Mouse (Mus musculus): ENCODE measurements around the gene Zkscan1. TPM values are rescaled to one million over a fixed set of nuclear protein-coding genes. Genes with fewer than 3 reads are reported as not detected.
"Not testable (repeated sequence)": the region's sequence is repeated elsewhere in the genome, so short reads cannot be mapped to it uniquely, and the experiment has no call there.

The Zkscan1 gene
- 32.5 and 39.4 TPM in 2 replicates for polyA plus RNA-seq (2014; fragmentation: Nextera tagmentation; extraction: Ambion mirVana)

DNA sequence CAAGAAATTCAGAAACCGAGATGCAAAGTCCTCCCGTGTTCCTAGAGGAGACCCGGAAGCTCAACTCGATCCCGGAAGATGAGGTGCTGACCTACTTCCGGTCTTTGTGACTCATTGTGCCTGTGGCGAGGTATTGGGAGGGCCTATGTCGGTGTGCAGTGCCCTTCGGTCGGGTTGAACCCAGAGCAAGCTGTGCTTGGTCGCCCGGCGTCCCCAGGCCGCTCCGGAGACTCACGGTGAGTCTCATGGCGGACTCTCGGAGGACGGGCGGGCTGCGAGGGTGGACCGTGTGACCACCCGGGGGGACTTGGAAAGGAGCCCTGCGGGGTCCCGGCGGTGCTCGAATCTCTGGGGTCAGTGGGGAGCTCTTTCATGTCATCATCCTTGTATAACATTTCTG lies at the start of gene Zkscan1:
Zkscan1 (plus strand) TSS at position 89 of the 400 bp plus-strand sequence.
- H3K4me3 ChIP-seq (ENCODE audit: low read depth, low read length) = peak within 1 kb of the TSS; percentile 80
- under 1% methylated on average over 27 of the region's 27 CpGs for WGBS
- H3K27me3 ChIP-seq (ENCODE audit: control insufficient read depth, insufficient read depth, low read length) = no peaks in the 10 kb centered on the region
- H3K4me2 ChIP-seq (replicated peaks; ENCODE audit: low read depth, low read length) = peak within 1 kb of the TSS; percentile 58
- peak within 1 kb of the TSS; percentile 94 for H3K9ac ChIP-seq (ENCODE audit: low read depth, low read length)
- H3K27ac ChIP-seq (ENCODE audit: low read depth, low read length) = peak within 1 kb of the TSS; percentile 70; the same call in 1 of the 2 replicates
- no peaks in the 10 kb centered on the region for H3K9me3 ChIP-seq (ENCODE audit: control insufficient read depth, low read length)
- H3K36me3 ChIP-seq (ENCODE audit: control insufficient read depth, insufficient read depth, low read length) = no peaks in the 10 kb centered on the region
- ATAC-seq (ENCODE audit: low FRiP score) (peak; percentile 93), DNase-seq (ENCODE audit: low spot score) (peak; percentile 92)
- no peaks in the 10 kb centered on the region for H3K4me1 ChIP-seq (replicated peaks; ENCODE audit: control insufficient read depth, insufficient read depth, low read length)

DNA sequence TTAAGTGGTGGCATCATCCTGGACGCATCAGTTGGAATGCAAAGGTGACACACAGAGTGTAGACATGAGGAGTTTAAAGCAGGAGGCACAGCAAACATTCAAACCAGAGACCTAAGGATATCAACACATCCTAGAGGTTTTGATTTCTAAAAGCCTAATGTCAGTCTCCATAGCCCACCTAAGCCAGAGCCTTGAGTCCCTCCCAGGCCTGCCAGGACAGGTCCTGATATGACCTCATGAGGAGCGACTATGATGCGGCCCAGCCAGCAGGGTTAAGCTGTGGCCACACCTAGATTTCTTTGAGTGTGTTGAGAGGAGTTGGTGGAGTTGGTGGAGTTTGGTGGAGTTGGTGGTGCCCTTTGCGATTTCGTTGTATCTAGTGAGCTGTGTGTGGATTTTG lies 32.0 kb upstream of the Zkscan1 start, which contains the start of gene Smok3c:
Smok3c (plus strand) TSS at position 301 of the 400 bp plus-strand sequence.
- not testable (repeated sequence) for H3K4me3 ChIP-seq (ENCODE audit: low read depth, low read length); H3K4me1 ChIP-seq (replicated peaks; ENCODE audit: control insufficient read depth, insufficient read depth, low read length); H3K9ac ChIP-seq (ENCODE audit: low read depth, low read length); DNase-seq (ENCODE audit: low spot score); H3K4me2 ChIP-seq (replicated peaks; ENCODE audit: low read depth, low read length); H3K27ac ChIP-seq (ENCODE audit: low read depth, low read length); H3K27me3 ChIP-seq (ENCODE audit: control insufficient read depth, insufficient read depth, low read length); ATAC-seq (ENCODE audit: low FRiP score); H3K36me3 ChIP-seq (ENCODE audit: control insufficient read depth, insufficient read depth, low read length); H3K9me3 ChIP-seq (ENCODE audit: control insufficient read depth, low read length)
- no CpG with 5 or more reads among the region's 5 CpGs for WGBS

DNA sequence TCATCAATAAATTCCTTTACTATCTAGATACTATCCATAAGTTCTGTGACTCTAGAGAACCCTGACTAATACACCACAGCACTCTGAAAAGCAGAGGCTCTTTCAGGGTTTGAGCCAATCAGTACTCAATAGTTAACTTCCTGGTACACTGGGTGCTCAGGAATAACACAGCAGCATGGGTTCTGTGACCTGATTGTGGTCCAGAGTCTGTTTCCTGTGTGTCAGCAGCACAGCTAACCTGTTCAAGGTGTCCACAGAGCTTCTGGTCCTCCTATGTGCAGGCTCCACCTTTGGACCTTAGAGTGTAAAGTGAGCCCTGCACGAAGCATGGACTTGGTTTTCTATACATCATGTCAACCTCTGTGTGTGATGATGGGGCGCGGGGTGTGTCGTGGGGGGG lies 11.1 kb upstream of the Zkscan1 start:
- ATAC-seq (ENCODE audit: low FRiP score) (no peak), DNase-seq (ENCODE audit: low spot score) (no peak)
- H3K36me3 ChIP-seq (ENCODE audit: control insufficient read depth, insufficient read depth, low read length) = no peaks in the 10 kb centered on the region
- H3K9me3 ChIP-seq (ENCODE audit: control insufficient read depth, low read length) = no peaks in the 10 kb centered on the region
- no peak overlapping the region for H3K4me3 ChIP-seq (ENCODE audit: low read depth, low read length)
- no peak overlapping the region for H3K27ac ChIP-seq (ENCODE audit: low read depth, low read length)
- H3K9ac ChIP-seq (ENCODE audit: low read depth, low read length) = no peak overlapping the region
- H3K4me2 ChIP-seq (replicated peaks; ENCODE audit: low read depth, low read length) = no peak overlapping the region
- 91% methylated on average over 4 of the region's 4 CpGs for WGBS
- H3K4me1 ChIP-seq (replicated peaks; ENCODE audit: control insufficient read depth, insufficient read depth, low read length) = no peaks in the 10 kb centered on the region
- no peaks in the 10 kb centered on the region for H3K27me3 ChIP-seq (ENCODE audit: control insufficient read depth, insufficient read depth, low read length)

DNA sequence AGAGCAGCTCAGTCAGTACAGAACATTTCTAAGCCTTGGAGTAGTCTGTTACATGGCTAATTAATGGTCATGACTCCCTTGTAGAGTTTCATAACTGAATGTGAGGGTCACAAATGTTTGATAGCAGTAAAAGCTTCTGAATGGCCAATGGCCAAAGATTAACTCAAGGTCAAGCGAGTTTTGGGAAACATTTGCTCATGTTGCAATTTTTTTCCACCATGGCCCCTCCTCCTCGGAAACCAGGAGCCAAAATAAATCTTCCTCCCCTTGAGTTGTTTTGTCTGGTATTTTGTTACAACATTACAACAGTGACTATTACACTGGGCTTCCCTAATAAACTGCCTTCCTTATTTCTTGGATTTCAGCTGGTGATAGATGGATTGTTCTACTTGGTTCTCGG lies 9.2 kb upstream of the Zkscan1 start:
- H3K4me1 ChIP-seq (replicated peaks; ENCODE audit: control insufficient read depth, insufficient read depth, low read length) = no peaks in the 10 kb centered on the region
- no peak overlapping the region for H3K27ac ChIP-seq (ENCODE audit: low read depth, low read length)
- no peak overlapping the region for H3K4me2 ChIP-seq (replicated peaks; ENCODE audit: low read depth, low read length)
- H3K27me3 ChIP-seq (ENCODE audit: control insufficient read depth, insufficient read depth, low read length) = peaks cover 2% of the 10 kb centered on the region; the same call in 1 of the 2 replicates
- 81% methylated on average over 3 of the region's 3 CpGs for WGBS
- no peak for ATAC-seq (ENCODE audit: low FRiP score)
- no peak overlapping the region for H3K9ac ChIP-seq (ENCODE audit: low read depth, low read length)
- no peak for DNase-seq (ENCODE audit: low spot score)
- H3K9me3 ChIP-seq (ENCODE audit: control insufficient read depth, low read length) = no peaks in the 10 kb centered on the region
- no peak overlapping the region for H3K4me3 ChIP-seq (ENCODE audit: low read depth, low read length)
- no peaks in the 10 kb centered on the region for H3K36me3 ChIP-seq (ENCODE audit: control insufficient read depth, insufficient read depth, low read length)

DNA sequence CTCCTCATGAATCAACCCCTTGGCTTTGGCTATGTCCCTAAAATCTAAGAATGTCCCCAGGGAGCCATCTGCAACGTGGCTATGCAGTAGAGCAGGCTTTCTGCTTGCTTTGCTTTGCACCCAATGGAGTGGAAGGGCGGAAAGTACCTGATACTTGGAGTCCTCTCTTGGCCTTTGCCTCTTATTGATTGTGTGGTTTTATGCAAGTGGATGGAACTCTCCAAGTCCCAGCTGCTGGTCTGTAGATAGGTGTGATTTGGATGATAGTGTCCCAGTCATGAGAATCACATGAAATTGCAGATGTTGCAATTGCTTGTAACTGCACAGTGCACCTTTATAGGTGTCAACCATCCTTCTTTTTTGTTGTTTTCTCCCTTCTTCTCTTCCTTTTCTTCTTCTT lies 8.7 kb upstream of the Zkscan1 start:
- H3K9me3 ChIP-seq (ENCODE audit: control insufficient read depth, low read length) = no peaks in the 10 kb centered on the region
- H3K9ac ChIP-seq (ENCODE audit: low read depth, low read length) = no peak overlapping the region
- no peaks in the 10 kb centered on the region for H3K36me3 ChIP-seq (ENCODE audit: control insufficient read depth, insufficient read depth, low read length)
- DNase-seq (ENCODE audit: low spot score) (no peak), ATAC-seq (ENCODE audit: low FRiP score) (no peak)
- no peaks in the 10 kb centered on the region for H3K4me1 ChIP-seq (replicated peaks; ENCODE audit: control insufficient read depth, insufficient read depth, low read length)
- 57% methylated on average over 2 of the region's 2 CpGs for WGBS
- H3K27ac ChIP-seq (ENCODE audit: low read depth, low read length) = no peak overlapping the region
- H3K27me3 ChIP-seq (ENCODE audit: control insufficient read depth, insufficient read depth, low read length) = peaks cover 2% of the 10 kb centered on the region; the same call in 1 of the 2 replicates
- H3K4me3 ChIP-seq (ENCODE audit: low read depth, low read length) = no peak overlapping the region
- H3K4me2 ChIP-seq (replicated peaks; ENCODE audit: low read depth, low read length) = no peak overlapping the region

DNA sequence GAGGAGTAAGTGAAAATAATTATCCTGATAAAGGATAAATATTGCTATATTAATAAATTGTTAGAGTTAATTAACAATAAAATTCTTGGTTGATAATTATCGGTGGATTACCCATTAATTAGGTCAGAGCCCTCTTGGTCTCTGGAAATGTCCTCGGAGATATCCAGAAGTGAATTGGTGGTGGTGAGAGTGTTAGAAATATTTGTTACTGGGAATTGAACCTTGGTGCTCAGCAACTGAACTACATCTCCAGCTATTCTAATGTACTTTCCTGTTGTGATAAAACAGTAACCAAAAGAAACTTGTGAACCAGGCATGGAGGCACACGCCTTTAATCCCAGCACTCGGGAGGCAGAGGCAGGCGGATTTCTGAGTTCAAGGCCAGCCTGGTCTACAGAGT lies 4.4 kb upstream of the Zkscan1 start:
- Histone ChIP-seq H3K4me2 (replicated peaks; ENCODE audit: low read depth, low read length) (no peak overlapping the region), H3K9me3 (ENCODE audit: control insufficient read depth, low read length) (no peaks in the 10 kb centered on the region), H3K4me1 (replicated peaks; ENCODE audit: control insufficient read depth, insufficient read depth, low read length) (no peaks in the 10 kb centered on the region), H3K27me3 (ENCODE audit: control insufficient read depth, insufficient read depth, low read length) (peaks cover 2% of the 10 kb centered on the region; the same call in 1 of the 2 replicates), H3K27ac (ENCODE audit: low read depth, low read length) (no peak overlapping the region), H3K36me3 (ENCODE audit: control insufficient read depth, insufficient read depth, low read length) (no peaks in the 10 kb centered on the region), H3K9ac (ENCODE audit: low read depth, low read length) (no peak overlapping the region), H3K4me3 (ENCODE audit: low read depth, low read length) (no peak overlapping the region)
- ATAC-seq (ENCODE audit: low FRiP score) (no peak), DNase-seq (ENCODE audit: low spot score) (no peak)
- 92% methylated on average over 5 of the region's 5 CpGs for WGBS

DNA sequence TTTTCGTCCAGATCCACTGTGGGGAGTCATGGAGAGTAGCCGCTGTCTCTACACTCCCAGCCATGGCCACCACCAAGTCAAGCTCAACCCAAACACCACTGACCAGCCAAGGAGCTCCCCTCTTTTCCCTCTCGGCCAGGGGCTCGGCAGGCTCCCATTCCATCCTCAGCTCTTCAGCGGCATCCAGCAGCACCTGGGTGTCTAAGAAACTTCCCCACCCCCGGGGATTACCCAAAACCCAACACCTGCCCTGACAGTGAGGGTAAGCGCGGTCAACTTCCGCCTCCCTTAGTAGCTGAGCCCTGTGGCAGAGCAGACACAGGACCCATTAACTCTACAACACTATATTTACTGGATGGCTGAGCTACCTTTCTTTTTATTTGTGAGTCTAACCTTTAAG lies 3.4 kb upstream of the Zkscan1 start:
- no peak for ATAC-seq (ENCODE audit: low FRiP score)
- Histone ChIP-seq H3K36me3 (ENCODE audit: control insufficient read depth, insufficient read depth, low read length) (no peaks in the 10 kb centered on the region), H3K9me3 (ENCODE audit: control insufficient read depth, low read length) (no peaks in the 10 kb centered on the region), H3K4me2 (replicated peaks; ENCODE audit: low read depth, low read length) (no peak overlapping the region), H3K4me3 (ENCODE audit: low read depth, low read length) (no peak overlapping the region), H3K27me3 (ENCODE audit: control insufficient read depth, insufficient read depth, low read length) (peaks cover 2% of the 10 kb centered on the region; the same call in 1 of the 2 replicates), H3K4me1 (replicated peaks; ENCODE audit: control insufficient read depth, insufficient read depth, low read length) (no peaks in the 10 kb centered on the region), H3K27ac (ENCODE audit: low read depth, low read length) (no peak overlapping the region), H3K9ac (ENCODE audit: low read depth, low read length) (no peak overlapping the region)
- WGBS = 82% methylated on average over 9 of the region's 9 CpGs
- no peak for DNase-seq (ENCODE audit: low spot score)

DNA sequence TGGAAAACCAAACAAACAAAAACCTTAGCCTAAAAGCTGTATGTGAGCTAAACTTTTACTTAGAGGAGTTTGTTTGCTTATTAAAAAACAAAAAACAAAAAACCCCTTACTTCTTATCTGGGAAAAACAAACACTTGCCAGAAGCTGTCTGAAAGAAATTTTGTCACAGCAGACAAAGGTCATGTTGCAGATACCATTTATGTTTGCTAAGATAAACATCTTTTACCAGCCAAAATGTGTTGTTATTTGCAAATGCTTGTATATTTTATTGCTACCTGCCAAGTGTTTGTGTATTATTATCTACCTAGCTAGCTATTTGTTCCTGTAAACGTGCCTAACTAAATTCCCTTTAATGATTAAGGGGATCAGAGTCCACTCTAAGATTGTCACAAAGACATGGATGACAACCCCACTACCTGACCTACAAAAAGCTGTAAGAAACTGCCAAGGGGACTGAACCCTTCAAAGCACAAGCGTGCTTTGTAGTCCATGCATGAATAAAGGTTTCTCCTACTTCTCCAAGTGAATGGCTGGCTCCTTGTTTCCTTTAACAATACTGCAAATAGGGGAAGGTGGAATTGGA lies 1.5 kb upstream of the Zkscan1 start:
- Histone ChIP-seq H3K9me3 (ENCODE audit: control insufficient read depth, low read length) (no peaks in the 10 kb centered on the region), H3K27me3 (ENCODE audit: control insufficient read depth, insufficient read depth, low read length) (peaks cover 2% of the 10 kb centered on the region; the same call in 1 of the 2 replicates), H3K4me2 (replicated peaks; ENCODE audit: low read depth, low read length) (no peak overlapping the region), H3K9ac (ENCODE audit: low read depth, low read length) (no peak overlapping the region), H3K27ac (ENCODE audit: low read depth, low read length) (no peak overlapping the region), H3K36me3 (ENCODE audit: control insufficient read depth, insufficient read depth, low read length) (no peaks in the 10 kb centered on the region), H3K4me1 (replicated peaks; ENCODE audit: control insufficient read depth, insufficient read depth, low read length) (no peaks in the 10 kb centered on the region), H3K4me3 (ENCODE audit: low read depth, low read length) (no peak overlapping the region)
- 67% methylated on average over 2 of the region's 2 CpGs for WGBS
- ATAC-seq (ENCODE audit: low FRiP score) (no peak), DNase-seq (ENCODE audit: low spot score) (no peak)

DNA sequence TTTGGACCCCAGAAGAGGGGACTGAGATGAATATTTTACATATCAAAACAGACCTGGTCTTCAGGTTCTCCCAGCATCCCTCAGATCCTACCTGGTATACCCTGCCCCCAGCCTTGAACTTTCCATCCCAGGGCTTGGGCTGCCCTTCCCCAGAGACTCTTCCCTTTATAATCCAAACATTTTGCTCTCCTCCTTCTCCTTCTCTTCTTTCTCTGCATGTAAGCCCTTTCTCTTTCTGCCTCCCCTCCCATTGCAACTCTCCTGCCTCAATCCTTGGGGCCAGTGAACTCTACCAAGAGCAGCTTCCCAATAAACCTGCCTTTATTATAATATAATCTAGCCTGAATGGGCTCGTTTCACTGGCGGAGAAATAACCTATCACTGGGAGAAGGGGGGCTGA lies 948 bp upstream of the Zkscan1 start:
- DNase-seq (ENCODE audit: low spot score) (no peak), ATAC-seq (ENCODE audit: low FRiP score) (no peak)
- Histone ChIP-seq H3K9me3 (ENCODE audit: control insufficient read depth, low read length) (no peaks in the 10 kb centered on the region), H3K4me3 (ENCODE audit: low read depth, low read length) (no peak overlapping the region), H3K4me2 (replicated peaks; ENCODE audit: low read depth, low read length) (no peak overlapping the region), H3K9ac (ENCODE audit: low read depth, low read length) (no peak overlapping the region), H3K27ac (ENCODE audit: low read depth, low read length) (no peak overlapping the region), H3K36me3 (ENCODE audit: control insufficient read depth, insufficient read depth, low read length) (no peaks in the 10 kb centered on the region), H3K4me1 (replicated peaks; ENCODE audit: control insufficient read depth, insufficient read depth, low read length) (no peaks in the 10 kb centered on the region), H3K27me3 (ENCODE audit: control insufficient read depth, insufficient read depth, low read length) (peaks cover 2% of the 10 kb centered on the region; the same call in 1 of the 2 replicates)
- 94% methylated on average over 2 of the region's 2 CpGs for WGBS
